ENCODE assay signal across 8 mouse cellular contexts in genomic region chr8:116978631-116979256, GRCm38 (mm10). TPM values are rescaled to one million over a fixed set of nuclear protein-coding genes. Genes with fewer than 3 reads are reported as not detected.
DNase-seq lines count a peak whose midpoint lies in the region; ATAC-seq lines count a peak whose summit lies in the region.

Gene 1700030J22Rik (minus strand): TSS chr8:116978959.

- peak within 1 kb of the TSS; percentile 10; the same call in 1 of the 2 replicates for H3K27ac ChIP-seq in hindbrain, embryonic 11.5 days (ENCODE audit: low read depth, low read length)

- H3K4me2 ChIP-seq in hindbrain, embryonic 11.5 days (replicated peaks; ENCODE audit: low read depth, low read length), result peak within 1 kb of the TSS; percentile 74

- H3K4me3 ChIP-seq in hindbrain, embryonic 11.5 days (ENCODE audit: low read depth, low read length), result peak within 1 kb of the TSS; percentile 67

- WGBS in hindbrain, embryonic 11.5 days, result under 1% methylated on average over 46 of the region's 46 CpGs

- H3K9ac ChIP-seq in hindbrain, embryonic 11.5 days (ENCODE audit: low read depth, low read length), result peak within 1 kb of the TSS; percentile 57

- DNase-seq in Muller cell, postnatal 12 days (ENCODE audit: inconsistent ontology term), result peak; percentile 99
- DNase-seq in cerebellum, adult 9-11 months, result peak; percentile 98
- DNase-seq in frontal cortex, adult 2 months (ENCODE audit: extremely low spot score in 1 of 2, low spot score in 1 of 2), result peak; percentile 96 to 98
- DNase-seq in hindbrain, embryonic 11.5 days (ENCODE audit: low spot score), result peak; percentile 99
- peak; percentile 96 to 97 for DNase-seq in layer of hippocampus, postnatal 10 days (ENCODE audit: low spot score in 2 of 2)
- peak; percentile 99 for DNase-seq in lung, postnatal 10 days
- DNase-seq in ovary, postnatal 36 days (ENCODE audit: low spot score), result peak; percentile 98
- DNase-seq in thymus, postnatal 25 days, result peak; percentile 99

- no peaks in the 10 kb centered on the region for H3K36me3 ChIP-seq in hindbrain, embryonic 11.5 days (ENCODE audit: control insufficient read depth, insufficient read depth, low read length)

- no peaks in the 10 kb centered on the region for H3K27me3 ChIP-seq in hindbrain, embryonic 11.5 days (ENCODE audit: control insufficient read depth, insufficient read depth, low read length)

- peak; percentile 99 for ATAC-seq in hindbrain, embryonic 11.5 days (ENCODE audit: low FRiP score)

- H3K4me1 ChIP-seq in hindbrain, embryonic 11.5 days (replicated peaks; ENCODE audit: control insufficient read depth, insufficient read depth, low read length), result 0 out of 2 replicates have a peak, but pooled peaks cover 3% of the 10 kb centered on the region

- no peaks in the 10 kb centered on the region for H3K9me3 ChIP-seq in hindbrain, embryonic 11.5 days (ENCODE audit: control insufficient read depth, low read length)

RNA-seq across cellular contexts. Expression of gene 1700030J22Rik, which starts in this region (rescaled TPM):
- 5.8 and 6.0 TPM in 2 replicates for polyA plus RNA-seq in frontal cortex, adult 2 months (2012; rRNA removed)
- 2.2 and 4.1 TPM in 2 replicates for polyA plus RNA-seq in hindbrain, embryonic 11.5 days (2014; fragmentation: Nextera tagmentation; extraction: Ambion mirVana)
- 10 to 100 TPM; 10.2 TPM for total RNA-seq in layer of hippocampus, postnatal 10 days (2021)

Comparison
In these comparisons a context has a peak if more than half of its experiments do, and no peak if none do; other contexts are left out.
1. Peak in every context shown above with its lines: DNase-seq, ATAC-seq, H3K4me3 ChIP-seq and H3K27ac ChIP-seq.